Mouse (Mus musculus): Measurements from ENCODE around the gene Trpm5.

Trpm5 gene

GRCm38 (mm10) chr7:143040561-143040960 lies 53.9 kb downstream of the Trpm5 start:
- no peak for DNase-seq (ENCODE audit: low read depth, low spot score)

GRCm38 (mm10) chr7:143038174-143038931 lies 56.1 kb downstream of the Trpm5 start:
- DNase-seq (ENCODE audit: low read depth, low spot score): no peak

GRCm38 (mm10) chr7:143037306-143037705 lies 57.1 kb downstream of the Trpm5 start:
- no peak for DNase-seq (ENCODE audit: low read depth, low spot score)

GRCm38 (mm10) chr7:143036787-143037186 lies 57.7 kb downstream of the Trpm5 start:
- no peak for DNase-seq (ENCODE audit: low read depth, low spot score)

GRCm38 (mm10) chr7:143034519-143035450 lies 59.7 kb downstream of the Trpm5 start:
- no peak for DNase-seq (ENCODE audit: low read depth, low spot score)

GRCm38 (mm10) chr7:143034112-143034511 lies 60.3 kb downstream of the Trpm5 start:
- DNase-seq (ENCODE audit: low read depth, low spot score): no peak

GRCm38 (mm10) chr7:143033581-143033980 lies 60.9 kb downstream of the Trpm5 start:
- no peak for DNase-seq (ENCODE audit: low read depth, low spot score)

GRCm38 (mm10) chr7:143031816-143032215 lies 62.6 kb downstream of the Trpm5 start:
- DNase-seq (ENCODE audit: low read depth, low spot score): no peak

GRCm38 (mm10) chr7:143027196-143027595 lies 67.2 kb downstream of the Trpm5 start:
- DNase-seq (ENCODE audit: low read depth, low spot score): no peak

GRCm38 (mm10) chr7:143025496-143025895 lies 68.9 kb downstream of the Trpm5 start:
- no peak for DNase-seq (ENCODE audit: low read depth, low spot score)

- no peak for DNase-seq (ENCODE audit: low read depth, low spot score)
Observed at GRCm38 (mm10) chr7:143024293-143024692, 70.1 kb downstream of the Trpm5 start.

GRCm38 (mm10) chr7:143023499-143023898 lies 70.9 kb downstream of the Trpm5 start:
- no peak for DNase-seq (ENCODE audit: low read depth, low spot score)

- no peak for DNase-seq (ENCODE audit: low read depth, low spot score)
Observed at GRCm38 (mm10) chr7:143021356-143022164, 72.9 kb downstream of the Trpm5 start.

GRCm38 (mm10) chr7:143020764-143021163 lies 73.7 kb downstream of the Trpm5 start:
- DNase-seq (ENCODE audit: low read depth, low spot score): no peak

GRCm38 (mm10) chr7:143020040-143020439 lies 74.4 kb downstream of the Trpm5 start:
- no peak for DNase-seq (ENCODE audit: low read depth, low spot score)

Data from R1 (cell line).